7 mouse cellular contexts compared by ENCODE assay signal in genomic region chr15:78914091-78914822, GRCm38 (mm10). TPM values are rescaled to one million over a fixed set of nuclear protein-coding genes. Genes with fewer than 3 reads are reported as not detected.
DNase-seq lines count a peak whose midpoint lies in the region; ATAC-seq and TF ChIP-seq lines count a peak whose summit lies in the region.

No protein-coding gene starts in this region.

- ATAC-seq in lung, postnatal 0 days: peak; percentile 69
- ATAC-seq in forebrain, embryonic 16.5 days: peak; percentile 72
- ATAC-seq in limb, embryonic 14.5 days (ENCODE audit: low FRiP score, low read depth): peak; percentile 45

- TF ChIP-seq POLR2A in cerebellum, adult 2 months (IDR thresholded peaks at IDR 0.05; ENCODE audit: borderline replicate concordance, insufficient read depth, low read length): no peak
- no peak for TF ChIP-seq POLR2A in limb, embryonic 14.5 days (IDR thresholded peaks at IDR 0.05; ENCODE audit: borderline replicate concordance, extremely low read depth, insufficient read depth, insufficient read length)

- 0 out of 2 replicates have a peak, but pooled peaks cover 4% of the 10 kb centered on the region for H3K27me3 ChIP-seq in lung, postnatal 0 days (replicated peaks; ENCODE audit: insufficient read depth, low read length)
- H3K27me3 ChIP-seq in cerebellum, adult 2 months (ENCODE audit: control insufficient read depth, insufficient read depth, low read length): no peaks in the 10 kb centered on the region
- H3K27me3 ChIP-seq in forebrain, embryonic 16.5 days (replicated peaks; ENCODE audit: control insufficient read depth, insufficient read depth, low read length): no peaks in the 10 kb centered on the region
- no peaks in the 10 kb centered on the region for H3K27me3 ChIP-seq in limb, embryonic 14.5 days (ENCODE audit: control insufficient read depth, insufficient read depth, low read length)

- H3K4me2 ChIP-seq in lung, postnatal 0 days (replicated peaks; ENCODE audit: low read depth, low read length): peak overlapping the region; percentile 88
- peak overlapping the region; percentile 86 for H3K4me2 ChIP-seq in forebrain, embryonic 16.5 days (ENCODE audit: low read length)
- peak overlapping the region; percentile 94 for H3K4me2 ChIP-seq in limb, embryonic 14.5 days (replicated peaks; ENCODE audit: low read depth, low read length, severe bottlenecking)

- no peaks in the 10 kb centered on the region for H3K9me3 ChIP-seq in lung, postnatal 0 days (ENCODE audit: low read length)
- no peaks in the 10 kb centered on the region for H3K9me3 ChIP-seq in forebrain, embryonic 16.5 days (ENCODE audit: control insufficient read depth, low read length)
- no peaks in the 10 kb centered on the region for H3K9me3 ChIP-seq in limb, embryonic 14.5 days (ENCODE audit: control insufficient read depth, low read length)

- H3K36me3 ChIP-seq in lung, postnatal 0 days (ENCODE audit: insufficient read depth, low read length): peaks cover 13% of the 10 kb centered on the region; the same call in 1 of the 2 replicates
- peaks cover 3% of the 10 kb centered on the region; the same call in 1 of the 2 replicates for H3K36me3 ChIP-seq in forebrain, embryonic 16.5 days (ENCODE audit: control insufficient read depth, insufficient read depth)
- peaks cover 41% of the 10 kb centered on the region for H3K36me3 ChIP-seq in limb, embryonic 14.5 days (ENCODE audit: control insufficient read depth, insufficient read depth, low read length)

- 0 out of 2 replicates have a peak overlapping the region, but pooled peaks have one; percentile 16 for H3K9ac ChIP-seq in lung, postnatal 0 days (replicated peaks; ENCODE audit: low read depth)
- H3K9ac ChIP-seq in forebrain, embryonic 16.5 days (replicated peaks; ENCODE audit: low read depth, low read length): peak overlapping the region; percentile 87
- peak overlapping the region; percentile 71 for H3K9ac ChIP-seq in limb, embryonic 14.5 days (ENCODE audit: low read depth, low read length, severe bottlenecking)

- no peak for DNase-seq in lung, postnatal 0 days (ENCODE audit: low spot score)
- DNase-seq in lung, postnatal 14 days: no peak
- DNase-seq in cerebellum, adult 2 months: peak; percentile 74 to 80
- DNase-seq in limb, embryonic 14.5 days (ENCODE audit: low spot score): no peak
- DNase-seq in retina, postnatal 7 days (ENCODE audit: low read depth, low spot score): peak; percentile 51
- DNase-seq in ovary, adult 18-20 months (ENCODE audit: low spot score): no peak

- no peak for TF ChIP-seq EP300 in lung, postnatal 0 days (IDR thresholded peaks at IDR 0.05)

- H3K27ac ChIP-seq in lung, postnatal 0 days (ENCODE audit: low read length): 0 out of 2 replicates have a peak overlapping the region, but pooled peaks have one; percentile 38
- H3K27ac ChIP-seq in cerebellum, adult 2 months (ENCODE audit: insufficient read depth, low read length): peak overlapping the region; percentile 72
- H3K27ac ChIP-seq in forebrain, embryonic 16.5 days (ENCODE audit: low read length): peak overlapping the region; percentile 97
- H3K27ac ChIP-seq in limb, embryonic 14.5 days (replicated peaks; ENCODE audit: low read depth, low read length): peak overlapping the region; percentile 86

- H3K4me1 ChIP-seq in lung, postnatal 0 days (ENCODE audit: insufficient read depth, low read depth, low read length): peaks cover 10% of the 10 kb centered on the region; the same call in 1 of the 2 replicates
- H3K4me1 ChIP-seq in cerebellum, adult 2 months (ENCODE audit: control insufficient read depth, insufficient read depth, low read length): peaks cover 17% of the 10 kb centered on the region
- H3K4me1 ChIP-seq in forebrain, embryonic 16.5 days (replicated peaks; ENCODE audit: control insufficient read depth, insufficient read depth, low read length): peaks cover 27% of the 10 kb centered on the region
- H3K4me1 ChIP-seq in limb, embryonic 14.5 days (ENCODE audit: control insufficient read depth, insufficient read depth, low read length): peaks cover 21% of the 10 kb centered on the region

- peak overlapping the region; percentile 41 for H3K4me3 ChIP-seq in lung, postnatal 0 days (ENCODE audit: low read depth, low read length)
- H3K4me3 ChIP-seq in cerebellum, adult 2 months (replicated peaks; ENCODE audit: insufficient read depth, low read depth, low read length): peak overlapping the region; percentile 98
- peak overlapping the region; percentile 77 for H3K4me3 ChIP-seq in forebrain, embryonic 16.5 days (replicated peaks; ENCODE audit: low read length)
- H3K4me3 ChIP-seq in limb, embryonic 14.5 days (replicated peaks; ENCODE audit: low read length): peak overlapping the region; percentile 69

- WGBS in lung, postnatal 0 days: under 1% methylated on average over 61 of the region's 87 CpGs
- WGBS in cerebellum, adult 2 months: under 1% methylated on average over 81 of the region's 87 CpGs
- WGBS in forebrain, embryonic 16.5 days: 0% methylated on average over 84 of the region's 87 CpGs
- 3% methylated on average over 56 of the region's 87 CpGs for WGBS in limb, embryonic 14.5 days

- TF ChIP-seq CTCF in lung, postnatal 0 days (IDR thresholded peaks at IDR 0.05): no peak; the same call in 1 of the 2 replicates
- no peak for TF ChIP-seq CTCF in cerebellum, adult 2 months (IDR thresholded peaks at IDR 0.05; ENCODE audit: borderline replicate concordance, insufficient read depth, low read depth, low read length)

RNA-seq across cellular contexts. Expression of gene Pdxp, which starts 0.5 kb away (rescaled TPM):
- polyA plus RNA-seq in lung, postnatal 0 days (2015; fragmentation: Nextera tagmentation; extraction: Ambion mirVana): 1.8 and 1.9 TPM in 2 replicates
- 204 and 211 TPM in 2 replicates for polyA plus RNA-seq in cerebellum, adult 2 months (2012; rRNA removed)
- polyA plus RNA-seq in forebrain, embryonic 16.5 days (2015; fragmentation: Nextera tagmentation; extraction: Ambion mirVana): 96.4 and 102 TPM in 2 replicates
- polyA plus RNA-seq in limb, embryonic 14.5 days (2012; rRNA removed): 32.5 and 44.4 TPM in 2 replicates
- 20.8 and 21.7 TPM in 2 replicates for polyA plus RNA-seq in limb, embryonic 14.5 days (2014; fragmentation: Nextera tagmentation; extraction: Ambion mirVana)

RNA-seq across cellular contexts. Expression of gene Lgals1, which starts 12.3 kb away (rescaled TPM):
- polyA plus RNA-seq in lung, postnatal 0 days (2015; fragmentation: Nextera tagmentation; extraction: Ambion mirVana): 655 and 726 TPM in 2 replicates
- polyA plus RNA-seq in cerebellum, adult 2 months (2012; rRNA removed): 64.7 and 71.7 TPM in 2 replicates
- 51.9 and 95.5 TPM in 2 replicates for polyA plus RNA-seq in forebrain, embryonic 16.5 days (2015; fragmentation: Nextera tagmentation; extraction: Ambion mirVana)
- polyA plus RNA-seq in limb, embryonic 14.5 days (2012; rRNA removed): 2,106 and 2,309 TPM in 2 replicates
- 2,467 and 2,738 TPM in 2 replicates for polyA plus RNA-seq in limb, embryonic 14.5 days (2014; fragmentation: Nextera tagmentation; extraction: Ambion mirVana)

RNA-seq across cellular contexts. Expression of gene Sh3bp1, which starts 14.7 kb away (rescaled TPM):
- polyA plus RNA-seq in lung, postnatal 0 days (2015; fragmentation: Nextera tagmentation; extraction: Ambion mirVana): 12.7 and 12.8 TPM in 2 replicates
- 25.8 and 28.2 TPM in 2 replicates for polyA plus RNA-seq in cerebellum, adult 2 months (2012; rRNA removed)
- 4.9 and 6.0 TPM in 2 replicates for polyA plus RNA-seq in forebrain, embryonic 16.5 days (2015; fragmentation: Nextera tagmentation; extraction: Ambion mirVana)
- 127 and 202 TPM in 2 replicates for polyA plus RNA-seq in limb, embryonic 14.5 days (2012; rRNA removed)
- 51.7 and 54.9 TPM in 2 replicates for polyA plus RNA-seq in limb, embryonic 14.5 days (2014; fragmentation: Nextera tagmentation; extraction: Ambion mirVana)

RNA-seq across cellular contexts. Expression of gene Gm49510, which starts 14.8 kb away (rescaled TPM):
- polyA plus RNA-seq in lung, postnatal 0 days (2015; fragmentation: Nextera tagmentation; extraction: Ambion mirVana): 0.10 and 0.42 TPM in 2 replicates
- 0.10 TPM in 2 replicates for polyA plus RNA-seq in cerebellum, adult 2 months (2012; rRNA removed)
- polyA plus RNA-seq in forebrain, embryonic 16.5 days (2015; fragmentation: Nextera tagmentation; extraction: Ambion mirVana): 0.19 and 0.30 TPM in 2 replicates
- polyA plus RNA-seq in limb, embryonic 14.5 days (2012; rRNA removed): 0.19 and 0.20 TPM in 2 replicates
- 0.92 and 1.5 TPM in 2 replicates for polyA plus RNA-seq in limb, embryonic 14.5 days (2014; fragmentation: Nextera tagmentation; extraction: Ambion mirVana)

RNA-seq across cellular contexts. Expression of gene Nol12, which starts 20.5 kb away (rescaled TPM):
- polyA plus RNA-seq in lung, postnatal 0 days (2015; fragmentation: Nextera tagmentation; extraction: Ambion mirVana): 26.8 and 28.9 TPM in 2 replicates
- polyA plus RNA-seq in cerebellum, adult 2 months (2012; rRNA removed): 30.7 and 34.4 TPM in 2 replicates
- polyA plus RNA-seq in forebrain, embryonic 16.5 days (2015; fragmentation: Nextera tagmentation; extraction: Ambion mirVana): 60.4 and 64.2 TPM in 2 replicates
- polyA plus RNA-seq in limb, embryonic 14.5 days (2012; rRNA removed): 38.8 and 41.0 TPM in 2 replicates
- 50.6 and 53.1 TPM in 2 replicates for polyA plus RNA-seq in limb, embryonic 14.5 days (2014; fragmentation: Nextera tagmentation; extraction: Ambion mirVana)

Comparison
In these comparisons a context has a peak if more than half of its experiments do, and no peak if none do; other contexts are left out.
1. DNase-seq: peak in cerebellum, adult 2 months (2 of 2) and retina, postnatal 7 days (single experiment); none in lung, postnatal 0 days (single experiment), lung, postnatal 14 days (single experiment), limb, embryonic 14.5 days (single experiment) and ovary, adult 18-20 months (single experiment).
2. H3K27ac ChIP-seq: peak in every context shown above with its lines; median percentile 97 in forebrain, embryonic 16.5 days; 86 in limb, embryonic 14.5 days; 72 in cerebellum, adult 2 months; 38 in lung, postnatal 0 days.
3. H3K4me3 ChIP-seq: peak in every context shown above with its lines; median percentile 98 in cerebellum, adult 2 months; 77 in forebrain, embryonic 16.5 days; 69 in limb, embryonic 14.5 days; 41 in lung, postnatal 0 days.
4. H3K9ac ChIP-seq: peak in every context shown above with its lines; median percentile 87 in forebrain, embryonic 16.5 days; 71 in limb, embryonic 14.5 days; 16 in lung, postnatal 0 days.
5. Peak in every context shown above with its lines, with median percentiles within 50 percentile points of each other: ATAC-seq and H3K4me2 ChIP-seq.